Mouse (Mus musculus) left cerebral cortex, postnatal 36 days (tissue): Measurements from ENCODE around the gene Cog5. TPM values are rescaled to one million over a fixed set of nuclear protein-coding genes. Genes with fewer than 3 reads are reported as not detected.
A peak's percentile ranks its signal among the peaks of the same experiment; 100 is the strongest.

ENCODE experiments used
- DNase-seq, 2 experiments: peaks; one replicate each; pipeline ENCODE4 v3.0.0; 2021 to 2022; ENCODE audit warnings: low spot score in 2 of 2, mixed read lengths in 1 of 2
- intact Hi-C: fragments of 180-260 bp; cut with DNase I; formaldehyde crosslinking; loops from one replicate; pipeline ENCODE4 v1.15.1; 2025
- total RNA-seq, 2 experiments: library from RNA; stranded (reverse); gene quantifications; 2 replicates each; pipeline ENCODE4 v1.2.3; 2021

Gene Cog5
- total RNA-seq, 2 experiments from 2014 or later, result 36.7 to 42.1 TPM

GRCm38 (mm10) chr12:31876775-31877174 lies 222.1 kb downstream of the Cog5 start:
- no peak for DNase-seq
- intact Hi-C loops, result no loop called here

DNA sequence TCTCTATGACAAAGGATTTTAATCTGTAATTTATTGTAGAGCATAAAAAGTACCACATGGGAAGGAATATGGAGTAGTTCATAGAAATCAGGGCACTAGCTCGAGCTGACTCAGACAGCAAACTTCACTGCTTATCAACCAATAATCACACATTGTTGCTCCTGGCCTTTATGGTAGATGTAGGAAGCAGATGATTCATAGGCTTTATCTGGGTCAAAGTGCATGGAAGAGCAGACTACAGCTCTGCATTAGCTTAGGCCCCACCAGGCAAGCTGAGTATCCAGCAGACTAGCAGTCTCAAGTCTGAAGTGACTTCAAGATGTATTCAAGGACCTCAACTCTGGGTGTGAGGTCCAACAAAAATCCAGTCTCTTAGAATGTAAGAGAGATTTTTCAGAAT lies 228.1 kb downstream of the Cog5 start:
- intact Hi-C loops, result no loop called here
- DNase-seq, result no peak

GRCm38 (mm10) chr12:31884365-31884764 lies 229.7 kb downstream of the Cog5 start:
- no peak for DNase-seq
- intact Hi-C loops, result no loop called here

GRCm38 (mm10) chr12:31885084-31885483 lies 230.4 kb downstream of the Cog5 start:
- DNase-seq, result no peak
- intact Hi-C loops, result no loop called here

GRCm38 (mm10) chr12:31885844-31886606 lies 231.4 kb downstream of the Cog5 start:
- DNase-seq, result peak; percentile 73 to 75
- intact Hi-C loops, result no loop called here

DNA sequence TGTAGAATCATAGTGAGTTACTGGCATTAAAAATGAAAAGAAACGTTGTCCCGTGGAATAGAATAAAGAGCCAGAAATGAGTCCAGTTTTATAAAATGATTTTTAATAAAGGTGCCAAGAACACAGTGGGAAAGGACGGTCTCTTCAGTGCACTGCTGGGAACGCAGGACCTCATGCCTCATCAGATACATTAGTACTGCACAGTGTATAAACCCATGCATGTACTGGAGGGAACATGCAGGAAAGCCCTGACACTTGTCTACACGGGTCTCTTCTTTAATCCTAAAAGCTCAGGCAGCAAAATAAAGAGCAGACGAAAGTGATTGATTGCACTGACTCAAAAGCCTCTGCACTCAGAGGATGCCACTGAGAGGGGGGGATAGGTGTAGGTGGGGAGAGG lies 236.0 kb downstream of the Cog5 start:
- intact Hi-C loops, result no loop called here
- DNase-seq, result no peak

DNA sequence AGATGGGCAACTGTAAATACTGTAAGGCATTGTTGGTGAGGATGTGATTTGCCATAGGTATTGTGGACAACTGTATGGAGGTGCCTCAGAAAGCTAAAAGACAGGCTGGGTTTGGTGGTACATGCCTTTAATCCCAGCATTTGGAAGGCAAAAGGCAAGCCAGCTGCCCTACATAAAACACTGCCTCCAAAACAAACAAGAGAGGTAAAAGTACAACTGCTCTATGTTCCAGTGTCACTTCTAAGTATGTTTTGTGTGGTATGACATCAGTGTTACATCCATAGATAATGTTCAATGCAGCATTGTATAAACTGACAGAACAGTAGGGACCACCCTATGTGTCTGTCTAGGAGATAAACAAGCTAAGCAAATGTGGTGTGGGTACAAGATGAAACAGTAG lies 237.4 kb downstream of the Cog5 start:
- DNase-seq, result no peak
- intact Hi-C loops, result no loop called here

- DNase-seq, result no peak
- intact Hi-C loops, result no loop called here
Measured at GRCm38 (mm10) chr12:31892771-31893170, 238.1 kb downstream of the Cog5 start.

- no peak for DNase-seq
- intact Hi-C loops, result loop anchor here (5.0 kb wide), 1 partner anchor 183 kb away; the partner anchor contains the start of gene Gpr22
Measured at GRCm38 (mm10) chr12:31895095-31895734, 240.5 kb downstream of the Cog5 start.

- intact Hi-C loops, result loop anchor here (5.0 kb wide), 1 partner anchor 184 kb away; the partner anchor contains the start of gene Gpr22
- peak; percentile 62 to 64 for DNase-seq
Measured at GRCm38 (mm10) chr12:31895888-31896287, 241.2 kb downstream of the Cog5 start.

DNA sequence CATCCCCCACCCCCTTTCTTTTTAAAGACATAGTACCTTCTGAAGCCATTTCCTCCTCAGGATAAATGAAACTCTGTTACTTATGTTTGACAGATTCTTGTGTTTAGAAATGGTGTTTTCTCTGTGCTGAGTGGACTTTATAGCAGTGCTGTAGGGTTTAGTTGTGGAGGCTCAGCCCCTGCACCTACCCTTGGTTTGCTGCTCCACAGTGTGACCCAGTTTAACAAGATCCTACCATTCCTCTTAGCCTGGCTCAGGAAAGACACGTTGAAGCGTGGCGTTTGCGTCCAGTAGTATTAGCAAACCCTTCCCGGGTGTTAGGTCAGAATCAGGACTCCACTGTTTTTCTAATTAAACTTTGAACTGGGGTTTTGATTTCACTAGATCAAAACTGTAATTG lies 241.6 kb downstream of the Cog5 start:
- no peak for DNase-seq
- intact Hi-C loops, result loop anchor here (5.0 kb wide), 1 partner anchor 184 kb away; the partner anchor contains the start of gene Gpr22

DNA sequence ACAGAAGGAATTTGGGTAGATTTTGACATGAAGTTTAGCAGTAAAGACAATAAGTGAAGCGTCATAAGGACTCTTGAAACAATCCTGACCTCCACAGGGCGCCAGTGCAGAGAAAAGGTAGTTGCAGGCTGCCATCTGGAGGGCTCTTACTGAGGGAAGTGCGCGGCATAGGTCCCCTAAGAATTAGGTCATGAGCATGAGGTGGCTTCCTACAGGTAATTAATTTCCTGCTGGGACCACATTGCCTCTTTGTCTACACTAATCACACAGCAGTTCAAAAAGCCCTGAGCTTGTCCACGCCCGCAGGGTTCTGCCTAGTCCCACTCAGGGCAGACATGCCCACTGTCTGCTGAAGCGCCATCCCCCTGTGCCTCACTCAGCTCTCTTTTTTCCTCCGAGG lies 242.3 kb downstream of the Cog5 start:
- peak in 1 of 2 experiments; percentile 33 for DNase-seq
- intact Hi-C loops, result loop anchor here (5.0 kb wide), 1 partner anchor 185 kb away; the partner anchor contains the start of gene Gpr22

DNA sequence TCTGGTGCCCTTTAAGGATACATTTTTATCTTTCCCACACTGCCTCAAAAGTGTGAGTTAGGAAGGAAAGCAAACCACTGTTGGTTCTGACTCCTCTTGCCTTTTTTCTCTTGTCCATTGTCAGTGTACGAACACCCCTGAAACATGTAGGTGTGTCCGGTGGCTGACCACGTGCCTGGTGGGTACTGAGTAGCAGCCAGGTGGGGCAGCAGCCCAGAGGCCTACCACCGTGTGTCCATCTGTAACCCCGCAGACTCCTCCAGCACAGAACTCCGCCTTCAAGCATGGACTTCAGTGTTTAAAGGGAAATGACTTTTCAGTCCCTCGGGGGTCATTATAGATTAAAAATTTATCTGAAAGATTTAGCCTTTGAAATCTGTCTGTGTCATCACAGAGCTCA lies 242.8 kb downstream of the Cog5 start:
- no peak for DNase-seq

GRCm38 (mm10) chr12:31900391-31900914 lies 245.8 kb downstream of the Cog5 start:
- intact Hi-C loops, result no loop called here
- DNase-seq, result no peak

More for the DNA sequence above, 242.8 kb downstream of the Cog5 start:
- intact Hi-C loops, result loop anchor here (5.0 kb wide), 1 partner anchor 185 kb away; the partner anchor contains the start of gene Gpr22

DNA sequence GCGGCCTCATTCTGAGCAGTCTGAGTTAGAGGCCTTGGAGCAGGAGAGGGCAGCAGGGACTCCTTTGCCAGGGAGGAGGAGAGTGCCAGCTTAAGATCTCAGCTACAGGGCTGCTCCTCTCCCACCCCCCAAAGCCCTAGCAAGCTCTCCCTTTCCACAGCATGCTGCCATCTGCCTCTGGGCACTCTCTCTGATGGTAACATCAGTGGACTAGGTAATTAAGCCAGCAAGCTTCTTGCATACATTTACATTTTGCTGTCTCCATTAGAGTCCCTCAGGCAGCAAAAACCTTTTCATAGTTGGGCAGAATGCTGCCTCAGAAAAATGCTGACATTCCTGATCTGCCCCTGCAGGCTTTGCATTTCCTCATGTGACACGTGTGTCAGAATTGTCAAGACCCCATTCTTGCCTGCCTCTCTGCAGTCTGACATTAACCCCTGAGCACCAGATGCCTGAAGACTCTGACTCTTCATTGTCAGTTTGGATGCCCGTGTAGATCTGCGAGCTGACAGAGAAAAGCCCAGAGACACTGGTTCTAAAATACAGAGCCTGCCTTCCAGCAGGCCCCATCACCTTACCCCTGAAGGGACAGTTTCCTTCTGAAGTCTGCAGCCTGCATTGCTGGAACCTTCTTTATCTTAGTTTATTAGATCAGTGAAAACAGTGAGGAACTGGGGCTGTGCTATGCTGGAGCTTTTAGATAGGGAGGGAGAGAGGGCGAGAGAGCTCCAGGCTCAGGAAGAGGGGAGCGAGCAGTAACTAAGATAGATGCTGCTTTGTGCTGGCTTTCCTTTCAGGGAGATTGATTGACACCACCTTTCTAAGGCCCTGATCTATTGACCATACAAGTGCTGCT lies 251.3 kb downstream of the Cog5 start:
- intact Hi-C loops, result no loop called here
- DNase-seq, result no peak

- intact Hi-C loops, result no loop called here
- DNase-seq, result no peak
Measured at GRCm38 (mm10) chr12:31907436-31907835, 252.8 kb downstream of the Cog5 start.

- intact Hi-C loops, result no loop called here
- DNase-seq, result no peak
Measured at GRCm38 (mm10) chr12:31912966-31913551, 258.4 kb downstream of the Cog5 start.

- DNase-seq, result no peak
- intact Hi-C loops, result no loop called here
Measured at GRCm38 (mm10) chr12:31913614-31914013, 258.9 kb downstream of the Cog5 start.

GRCm38 (mm10) chr12:31916691-31917090 lies 262.0 kb downstream of the Cog5 start:
- intact Hi-C loops, result no loop called here
- DNase-seq, result no peak
